Mouse (Mus musculus) forebrain, embryonic 16.5 days (tissue): ENCODE measurements around the gene Meioc. TPM values are rescaled to one million over a fixed set of nuclear protein-coding genes. Genes with fewer than 3 reads are reported as not detected.
A peak's percentile ranks its signal among the peaks of the same experiment; 100 is the strongest.

Experiments
- ATAC-seq: fragments of 200-750 bp; cut with Nextera tagmentation; 2 replicates; pipeline ENCODE4 v1.8.0; 2017; ENCODE audit warnings: mild to moderate bottlenecking, moderate library complexity
- H3K27ac ChIP-seq: fragments of 300-500 bp; sonication (generic); 2 replicates; pipeline ENCODE4 v1.5.1; 2014; ENCODE audit warnings: low read length, control low read depth
- H3K27me3 ChIP-seq: fragments of 300-500 bp; sonication (generic); replicated peaks from 2 replicates; pipeline ENCODE4 v1.6.1; 2014; ENCODE audit warnings: low read length; ENCODE audit not compliant: control insufficient read depth, insufficient read depth
- H3K36me3 ChIP-seq: fragments of 300-500 bp; sonication (generic); 2 replicates; pipeline ENCODE4 v1.6.1; 2014; ENCODE audit not compliant: control insufficient read depth, insufficient read depth
- H3K4me1 ChIP-seq: fragments of 300-500 bp; sonication (generic); replicated peaks from 2 replicates; pipeline ENCODE4 v1.6.1; 2014; ENCODE audit warnings: low read length; ENCODE audit not compliant: control insufficient read depth, insufficient read depth
- H3K4me2 ChIP-seq: fragments of 300-500 bp; sonication (generic); 2 replicates; pipeline ENCODE4 v1.6.1; 2014; ENCODE audit warnings: mild to moderate bottlenecking, low read length, control low read depth
- H3K4me3 ChIP-seq: fragments of 300-500 bp; sonication (generic); replicated peaks from 2 replicates; pipeline ENCODE4 v1.5.1; 2014; ENCODE audit warnings: mild to moderate bottlenecking, low read length, control low read depth
- H3K9ac ChIP-seq: fragments of 300-500 bp; sonication (generic); replicated peaks from 2 replicates; pipeline ENCODE4 v1.6.1; 2014; ENCODE audit warnings: low read depth, low read length, control low read depth
- H3K9me3 ChIP-seq: fragments of 300-500 bp; sonication (generic); 2 replicates; pipeline ENCODE4 v1.6.1; 2016; ENCODE audit warnings: low read length; ENCODE audit not compliant: control insufficient read depth
- WGBS: fragments of 180-500 bp; shearing (Covaris S2); extraction: QIAGEN DNeasy Blood & Tissue Kit; methylation state at CpG from one replicate; pipeline ENCODE4 v1.1.7; 2014; 5-methylcytosine and 5-hydroxymethylcytosine counted together
- polyA plus RNA-seq: library from polyadenylated mRNA; unstranded; fragments of >200 nt; fragmentation: Nextera tagmentation; extraction: Ambion mirVana; gene quantifications from 2 replicates; pipeline ENCODE4 v1.2.1, GENCODE M21; 2015

Meioc gene
- polyA plus RNA-seq, 1 experiment from 2014 or later: 0.09 TPM

DNA sequence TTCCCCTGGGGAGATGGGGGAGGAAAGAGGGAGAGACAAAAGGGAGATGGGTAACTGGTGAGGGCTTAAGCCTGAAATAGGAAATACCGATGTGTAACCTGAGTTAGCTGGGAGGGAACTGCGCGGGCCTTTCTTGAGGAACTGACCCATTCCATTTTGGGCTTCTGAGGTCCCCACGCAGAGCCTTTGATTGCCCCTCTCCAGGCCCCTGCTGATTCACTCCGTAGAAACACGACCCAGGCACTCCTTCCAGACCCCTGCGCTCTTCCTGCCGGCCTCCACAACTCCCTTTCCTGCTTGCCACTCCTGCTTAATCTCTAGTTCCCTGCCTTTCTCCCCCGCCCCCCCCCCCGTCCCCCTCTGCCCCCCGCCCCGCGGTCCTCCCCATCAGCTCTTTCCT, 30.8 kb upstream of the Meioc start:
- Histone ChIP-seq H3K27me3 (no peaks in the 10 kb centered on the region), H3K9ac (no peak overlapping the region), H3K27ac (no peak overlapping the region), H3K4me2 (peak overlapping the region; percentile 25), H3K9me3 (no peaks in the 10 kb centered on the region), H3K36me3 (no peaks in the 10 kb centered on the region), H3K4me3 (no peak overlapping the region), H3K4me1 (peaks cover 6% of the 10 kb centered on the region)
- WGBS: 5% methylated on average over 8 of the region's 13 CpGs
- ATAC-seq: no peak

- 18% methylated on average over 9 of the region's 9 CpGs for WGBS
- Histone ChIP-seq H3K9ac (no peak overlapping the region), H3K9me3 (no peaks in the 10 kb centered on the region), H3K4me3 (peak overlapping the region; percentile 15), H3K27me3 (no peaks in the 10 kb centered on the region), H3K36me3 (no peaks in the 10 kb centered on the region), H3K27ac (no peak overlapping the region), H3K4me2 (peak overlapping the region; percentile 25), H3K4me1 (peaks cover 6% of the 10 kb centered on the region)
- peak; percentile 72 for ATAC-seq
Observed at GRCm38 (mm10) chr11:102633379-102633778, 30.1 kb upstream of the Meioc start.

DNA sequence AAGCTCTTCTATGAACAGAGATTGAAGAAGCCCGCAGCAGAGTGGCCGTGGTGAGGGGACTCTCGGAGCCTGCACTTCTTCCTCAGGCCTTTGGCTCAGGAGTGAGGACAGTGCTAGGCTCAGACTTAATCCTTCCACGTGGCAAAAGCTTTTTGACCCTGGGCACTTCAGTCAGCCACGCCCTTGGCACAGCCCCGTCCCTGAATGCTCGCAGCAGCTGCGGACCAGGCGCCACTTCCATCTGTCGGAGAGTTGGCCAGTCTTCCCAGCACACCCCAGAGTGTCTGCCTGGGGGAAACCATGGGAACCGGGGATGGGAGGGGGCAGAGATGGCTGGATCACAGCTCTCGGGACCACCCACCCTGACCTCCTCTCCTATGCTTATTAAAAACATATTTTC, 26.6 kb upstream of the Meioc start:
- Histone ChIP-seq H3K4me1 (peaks cover 6% of the 10 kb centered on the region), H3K9ac (no peak overlapping the region), H3K36me3 (no peaks in the 10 kb centered on the region), H3K4me3 (no peak overlapping the region), H3K27ac (no peak overlapping the region), H3K4me2 (no peak overlapping the region), H3K27me3 (no peaks in the 10 kb centered on the region), H3K9me3 (no peaks in the 10 kb centered on the region)
- WGBS: 36% methylated on average over 12 of the region's 12 CpGs
- ATAC-seq: no peak

GRCm38 (mm10) chr11:102643891-102644382, 19.6 kb upstream of the Meioc start:
- H3K27me3 ChIP-seq: no peaks in the 10 kb centered on the region
- H3K9me3 ChIP-seq: no peaks in the 10 kb centered on the region
- no peak for ATAC-seq
- H3K36me3 ChIP-seq: no peaks in the 10 kb centered on the region
- no peak overlapping the region for H3K4me3 ChIP-seq
- H3K27ac ChIP-seq: no peak overlapping the region
- 76% methylated on average over 10 of the region's 10 CpGs for WGBS
- no peaks in the 10 kb centered on the region for H3K4me1 ChIP-seq
- H3K9ac ChIP-seq: no peak overlapping the region
- H3K4me2 ChIP-seq: no peak overlapping the region

GRCm38 (mm10) chr11:102646226-102646625, 17.3 kb upstream of the Meioc start:
- Histone ChIP-seq H3K27me3 (no peaks in the 10 kb centered on the region), H3K27ac (no peak overlapping the region), H3K9me3 (no peaks in the 10 kb centered on the region), H3K9ac (no peak overlapping the region), H3K36me3 (no peaks in the 10 kb centered on the region), H3K4me1 (no peaks in the 10 kb centered on the region), H3K4me2 (no peak overlapping the region), H3K4me3 (no peak overlapping the region)
- no peak for ATAC-seq
- 81% methylated on average over 13 of the region's 13 CpGs for WGBS

DNA sequence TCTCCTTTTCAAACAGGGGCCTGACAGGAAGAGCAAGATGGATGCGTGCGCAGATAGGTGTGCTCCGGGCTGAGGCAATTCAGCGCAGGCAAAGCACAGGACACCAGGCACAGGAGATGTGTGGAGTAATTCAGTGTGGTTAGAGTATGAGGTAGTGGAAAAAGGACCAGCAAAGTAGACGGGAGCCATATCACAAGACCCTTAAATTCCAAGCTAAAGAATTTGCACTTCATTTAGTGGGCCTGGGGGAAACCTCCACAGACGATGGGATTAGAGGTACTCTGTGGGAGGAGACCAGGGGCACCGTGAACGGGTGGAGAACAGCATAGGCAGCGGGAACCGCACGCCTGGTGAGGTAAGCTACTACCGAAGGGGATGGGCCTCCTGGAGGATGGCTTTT, 15.6 kb upstream of the Meioc start:
- WGBS: 67% methylated on average over 12 of the region's 12 CpGs
- Histone ChIP-seq H3K9me3 (no peaks in the 10 kb centered on the region), H3K4me2 (no peak overlapping the region), H3K4me3 (no peak overlapping the region), H3K27me3 (no peaks in the 10 kb centered on the region), H3K4me1 (no peaks in the 10 kb centered on the region), H3K27ac (no peak overlapping the region), H3K36me3 (no peaks in the 10 kb centered on the region), H3K9ac (no peak overlapping the region)
- no peak for ATAC-seq

DNA sequence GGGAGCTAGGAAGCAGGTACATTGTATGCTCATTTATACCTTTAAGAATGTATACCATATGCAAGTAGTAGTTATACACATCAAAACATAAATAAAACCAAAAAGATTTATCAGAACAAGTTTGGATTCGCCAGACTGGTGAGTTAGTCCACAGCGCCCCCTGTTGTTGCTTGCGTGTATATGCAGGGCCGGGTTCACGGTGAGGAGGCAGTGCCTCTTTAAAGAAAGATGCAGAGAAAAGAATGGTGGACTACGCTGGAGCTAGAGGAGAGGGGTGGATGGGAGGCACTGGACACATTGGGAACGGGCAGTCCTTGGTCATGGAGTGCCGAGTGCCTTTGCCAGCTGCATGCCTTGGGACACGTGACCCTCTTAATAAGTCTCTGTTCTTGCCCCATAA, 12.1 kb upstream of the Meioc start:
- ATAC-seq: no peak
- Histone ChIP-seq H3K4me1 (no peaks in the 10 kb centered on the region), H3K9me3 (no peaks in the 10 kb centered on the region), H3K9ac (no peak overlapping the region), H3K4me2 (no peak overlapping the region), H3K27me3 (no peaks in the 10 kb centered on the region), H3K27ac (no peak overlapping the region), H3K36me3 (no peaks in the 10 kb centered on the region), H3K4me3 (no peak overlapping the region)
- 3% methylated on average over 9 of the region's 9 CpGs for WGBS

GRCm38 (mm10) chr11:102652844-102653243, 10.7 kb upstream of the Meioc start:
- Histone ChIP-seq H3K27me3 (no peaks in the 10 kb centered on the region), H3K9ac (no peak overlapping the region), H3K4me2 (no peak overlapping the region), H3K4me3 (no peak overlapping the region), H3K4me1 (no peaks in the 10 kb centered on the region), H3K36me3 (no peaks in the 10 kb centered on the region), H3K27ac (no peak overlapping the region), H3K9me3 (no peaks in the 10 kb centered on the region)
- WGBS: 78% methylated on average over 3 of the region's 3 CpGs
- ATAC-seq: no peak

DNA sequence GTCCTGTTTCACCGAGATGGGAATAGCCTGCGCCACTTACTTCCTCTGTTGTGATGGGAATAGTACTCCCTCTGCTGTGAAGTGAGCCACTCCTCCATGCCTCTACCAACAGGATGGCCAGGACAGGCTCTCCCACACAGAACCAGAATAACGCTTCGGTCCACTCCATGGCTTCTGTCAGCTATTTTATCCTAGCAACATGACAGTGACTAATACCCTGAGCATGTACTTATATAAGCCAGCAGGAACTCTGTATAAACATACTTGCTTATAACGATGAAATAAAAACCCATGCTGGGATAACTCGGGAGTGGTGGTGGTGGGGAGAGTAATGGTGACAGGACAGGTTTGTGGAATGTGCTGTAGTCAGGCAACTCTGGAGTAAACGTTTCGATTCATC, 7.6 kb upstream of the Meioc start:
- no peaks in the 10 kb centered on the region for H3K4me1 ChIP-seq
- no peaks in the 10 kb centered on the region for H3K9me3 ChIP-seq
- no peak overlapping the region for H3K4me2 ChIP-seq
- no peak overlapping the region for H3K27ac ChIP-seq
- 74% methylated on average over 8 of the region's 8 CpGs for WGBS
- H3K36me3 ChIP-seq: no peaks in the 10 kb centered on the region
- ATAC-seq: no peak
- no peak overlapping the region for H3K9ac ChIP-seq
- no peak overlapping the region for H3K4me3 ChIP-seq
- no peaks in the 10 kb centered on the region for H3K27me3 ChIP-seq

DNA sequence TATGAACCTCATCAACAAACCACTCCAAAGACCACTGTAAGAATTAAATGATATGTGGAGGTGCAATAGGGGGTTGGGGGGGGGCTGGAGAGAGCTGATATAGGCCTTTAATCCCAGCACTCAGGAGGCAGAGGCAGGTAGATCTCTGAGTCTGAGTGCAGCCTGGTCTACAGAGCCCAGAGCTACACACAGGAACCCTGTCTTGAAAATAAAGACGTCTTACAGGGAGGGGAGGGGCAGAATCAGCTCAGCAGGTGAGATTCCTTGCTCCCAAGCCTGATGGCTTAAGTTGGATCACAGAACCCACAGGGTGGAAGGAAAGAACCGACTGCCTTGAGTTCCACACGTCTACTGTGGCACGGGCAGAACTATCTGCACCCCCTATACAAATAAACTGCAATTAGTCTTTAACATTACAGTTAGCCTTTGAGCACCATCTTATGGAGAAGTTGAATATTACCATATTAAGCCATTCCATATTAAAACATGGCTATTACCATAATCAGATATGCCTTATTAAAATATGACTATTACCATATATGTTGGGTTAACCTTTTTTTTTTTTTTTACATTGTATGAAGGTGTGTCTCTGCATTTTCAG, 7.1 kb upstream of the Meioc start:
- no peaks in the 10 kb centered on the region for H3K4me1 ChIP-seq
- no peaks in the 10 kb centered on the region for H3K27me3 ChIP-seq
- ATAC-seq: no peak
- H3K9ac ChIP-seq: no peak overlapping the region
- no peaks in the 10 kb centered on the region for H3K9me3 ChIP-seq
- no peak overlapping the region for H3K4me2 ChIP-seq
- no peaks in the 10 kb centered on the region for H3K36me3 ChIP-seq
- no peak overlapping the region for H3K27ac ChIP-seq
- WGBS: 14% methylated on average over 4 of the region's 4 CpGs
- H3K4me3 ChIP-seq: no peak overlapping the region
